Mouse (Mus musculus): ENCODE data around the gene Ptges3l.
"Not testable (repeated sequence)": the region's sequence is repeated elsewhere in the genome, so short reads cannot be mapped to it uniquely, and the experiment has no call there.

- not testable (repeated sequence) for TF ChIP-seq POLR2A (IDR thresholded peaks at IDR 0.05; ENCODE audit: borderline replicate concordance, extremely low read depth, low read depth, low read length); CTCF (IDR thresholded peaks at IDR 0.05; ENCODE audit: insufficient read depth, low read length)
These were observed 48.6 kb upstream of the Ptges3l start for GRCm38 (mm10) chr11:101473686-101474085.

Data from lung, adult 2 months (tissue).